Mouse (Mus musculus): ENCODE measurements around the gene Syk.

GRCm38 (mm10) chr13:52674839-52675238 lies 91.9 kb downstream of the Syk start:
- TF ChIP-seq POLR2A (IDR thresholded peaks at IDR 0.05; ENCODE audit: low read depth, low read length) (no peak), CTCF (conservative IDR thresholded peaks at IDR 0.05; ENCODE audit: insufficient read depth, insufficient read length, low read depth, low read length) (no peak)
